Mouse (Mus musculus) heart, embryonic 11.5 days (tissue): ENCODE measurements around the gene Sh3bp1. TPM values are rescaled to one million over a fixed set of nuclear protein-coding genes. Genes with fewer than 3 reads are reported as not detected.
"Not testable (repeated sequence)": the region's sequence is repeated elsewhere in the genome, so short reads cannot be mapped to it uniquely, and the experiment has no call there.

ENCODE experiments used
- ATAC-seq: fragments of 200-750 bp; cut with Nextera tagmentation; replicated peaks from 2 replicates; pipeline ENCODE4 v1.8.0; 2017; ENCODE audit warnings: moderate library complexity; ENCODE audit not compliant: insufficient number of reproducible peaks, low FRiP score, low TSS enrichment
- H3K27ac ChIP-seq: fragments of 300-500 bp; sonication (generic); 2 replicates; pipeline ENCODE4 v1.5.1; 2014; ENCODE audit warnings: mild to moderate bottlenecking, low read depth, low read length
- H3K27me3 ChIP-seq: fragments of 300-500 bp; sonication (generic); 2 replicates; pipeline ENCODE4 v1.6.1; 2014; ENCODE audit warnings: mild to moderate bottlenecking, low read length, mixed read lengths; ENCODE audit not compliant: control insufficient read depth, insufficient read depth
- H3K36me3 ChIP-seq: fragments of 300-500 bp; sonication (generic); 2 replicates; pipeline ENCODE4 v1.6.1; 2014; ENCODE audit warnings: mild to moderate bottlenecking, low read length, moderate library complexity, mixed read lengths; ENCODE audit not compliant: control insufficient read depth, insufficient read depth
- H3K4me1 ChIP-seq: fragments of 300-500 bp; sonication (generic); 2 replicates; pipeline ENCODE4 v1.6.1; 2014; ENCODE audit warnings: low read length; ENCODE audit not compliant: control insufficient read depth, insufficient read depth
- H3K4me2 ChIP-seq: fragments of 300-500 bp; sonication (generic); 2 replicates; pipeline ENCODE4 v1.6.1; 2014; ENCODE audit warnings: mild to moderate bottlenecking, moderate library complexity
- H3K4me3 ChIP-seq: fragments of 300-500 bp; sonication (generic); 2 replicates; pipeline ENCODE4 v1.5.1; 2014; ENCODE audit warnings: low read depth, low read length
- H3K9ac ChIP-seq: fragments of 300-500 bp; sonication (generic); 2 replicates; pipeline ENCODE4 v1.6.1; 2014; ENCODE audit warnings: mild to moderate bottlenecking, low read depth, low read length, moderate library complexity
- H3K9me3 ChIP-seq: fragments of 300-500 bp; sonication (generic); replicated peaks from 2 replicates; pipeline ENCODE4 v1.6.1; 2016; ENCODE audit warnings: low read length; ENCODE audit not compliant: control insufficient read depth
- whole genome bisulfite sequencing: fragments of 180-500 bp; shearing (Covaris S2); extraction: QIAGEN DNeasy Blood & Tissue Kit; methylation state at CpG from one replicate; pipeline ENCODE4 v1.1.7; 2014; ENCODE audit not compliant: insufficient replicate concordance; 5-methylcytosine and 5-hydroxymethylcytosine counted together
- polyA plus RNA-seq: library from polyadenylated mRNA; unstranded; fragments of >200 nt; fragmentation: Nextera tagmentation; extraction: Ambion mirVana; gene quantifications from 2 replicates; pipeline ENCODE4 v1.2.1, GENCODE M21; 2014

Gene Sh3bp1
- polyA plus RNA-seq, 1 experiment from 2014 or later = 25.0 TPM

DNA sequence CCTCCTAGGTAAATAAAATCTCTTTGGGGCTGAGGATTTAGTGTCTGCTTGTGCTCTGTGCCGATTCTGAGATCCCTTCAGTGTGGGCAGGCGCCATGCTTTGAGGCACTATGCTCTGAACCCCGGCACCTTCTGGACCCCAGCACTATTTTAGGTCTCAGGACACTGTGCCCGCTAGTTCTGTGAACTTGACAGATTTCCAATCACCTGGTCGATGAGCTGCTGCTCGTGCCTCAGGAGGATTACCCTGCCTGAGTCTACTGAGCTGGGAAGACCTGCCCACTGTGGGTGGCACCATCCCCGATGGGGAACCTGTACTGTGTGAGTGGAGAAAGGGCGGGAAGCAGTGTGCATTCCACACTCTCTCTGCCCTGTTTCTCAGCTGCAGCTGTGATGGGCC is 24.6 kb upstream of the Sh3bp1 start:
- no peak for ATAC-seq
- H3K27ac ChIP-seq = no peak overlapping the region
- no peaks in the 10 kb centered on the region for H3K9me3 ChIP-seq
- no peak overlapping the region for H3K4me2 ChIP-seq
- H3K36me3 ChIP-seq = no peaks in the 10 kb centered on the region
- no peaks in the 10 kb centered on the region for H3K27me3 ChIP-seq
- peaks cover 21% of the 10 kb centered on the region for H3K4me1 ChIP-seq
- 0 out of 2 replicates have a peak overlapping the region, but pooled peaks have one; percentile 11 for H3K9ac ChIP-seq
- no peak overlapping the region for H3K4me3 ChIP-seq
- WGBS = 75% methylated on average over 8 of the region's 8 CpGs

DNA sequence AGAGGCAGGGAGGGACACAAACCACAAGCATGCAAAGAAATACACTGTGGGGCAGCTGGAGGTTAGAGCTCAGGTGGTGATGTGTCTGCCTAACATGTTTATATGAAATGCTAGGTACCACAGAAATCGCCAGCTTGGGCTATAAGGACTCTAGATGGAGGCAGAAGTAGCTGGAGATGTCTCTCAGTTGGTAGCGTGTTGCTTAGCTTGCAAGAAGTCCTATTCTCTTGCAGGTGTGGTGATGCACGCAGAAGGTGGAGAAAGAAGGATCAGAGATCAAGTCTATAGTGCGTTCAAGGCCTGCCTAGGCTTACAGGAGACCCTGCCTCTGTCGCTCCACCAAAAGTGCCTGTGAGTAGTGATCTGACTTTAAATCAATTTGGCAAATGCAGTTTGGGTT is 24.0 kb upstream of the Sh3bp1 start:
- Histone ChIP-seq H3K36me3 (no peaks in the 10 kb centered on the region), H3K9ac (peak overlapping the region; percentile 83), H3K27ac (peak overlapping the region; percentile 97; the same call in 1 of the 2 replicates), H3K4me1 (peaks cover 21% of the 10 kb centered on the region), H3K4me2 (peak overlapping the region; percentile 95), H3K9me3 (no peaks in the 10 kb centered on the region), H3K4me3 (no peak overlapping the region), H3K27me3 (no peaks in the 10 kb centered on the region)
- WGBS = 76% methylated on average over 5 of the region's 5 CpGs
- no peak for ATAC-seq

DNA sequence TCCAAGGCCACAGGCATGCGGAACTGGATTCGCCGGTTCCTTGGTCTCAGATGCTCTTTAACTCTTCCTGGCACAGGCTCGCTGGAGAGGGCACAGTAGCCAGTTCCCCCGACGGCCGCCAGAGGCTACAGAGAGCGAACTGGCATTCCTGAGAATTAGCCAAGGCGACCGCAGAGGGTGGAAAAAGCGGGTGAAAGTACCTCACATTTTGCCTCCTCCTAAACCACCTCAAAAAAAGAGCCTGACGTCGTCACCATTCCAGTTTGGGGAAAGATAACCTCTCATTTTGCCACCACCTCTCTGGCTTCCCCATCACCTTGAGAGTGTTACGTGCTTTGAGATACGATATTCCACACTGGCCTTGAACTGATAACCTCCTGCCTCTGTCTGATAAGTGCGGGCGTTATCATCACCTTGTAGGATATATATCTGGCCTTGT is 23.3 kb upstream of the Sh3bp1 start:
- WGBS = under 1% methylated on average over 17 of the region's 17 CpGs
- H3K9ac ChIP-seq = peak overlapping the region; percentile 83
- H3K27ac ChIP-seq = peak overlapping the region; percentile 97
- H3K4me2 ChIP-seq = peak overlapping the region; percentile 95
- peaks cover 3% of the 10 kb centered on the region; the same call in 1 of the 2 replicates for H3K36me3 ChIP-seq
- peak overlapping the region; percentile 85 for H3K4me3 ChIP-seq
- ATAC-seq = no peak
- no peaks in the 10 kb centered on the region for H3K27me3 ChIP-seq
- peaks cover 21% of the 10 kb centered on the region for H3K4me1 ChIP-seq
- no peaks in the 10 kb centered on the region for H3K9me3 ChIP-seq

DNA sequence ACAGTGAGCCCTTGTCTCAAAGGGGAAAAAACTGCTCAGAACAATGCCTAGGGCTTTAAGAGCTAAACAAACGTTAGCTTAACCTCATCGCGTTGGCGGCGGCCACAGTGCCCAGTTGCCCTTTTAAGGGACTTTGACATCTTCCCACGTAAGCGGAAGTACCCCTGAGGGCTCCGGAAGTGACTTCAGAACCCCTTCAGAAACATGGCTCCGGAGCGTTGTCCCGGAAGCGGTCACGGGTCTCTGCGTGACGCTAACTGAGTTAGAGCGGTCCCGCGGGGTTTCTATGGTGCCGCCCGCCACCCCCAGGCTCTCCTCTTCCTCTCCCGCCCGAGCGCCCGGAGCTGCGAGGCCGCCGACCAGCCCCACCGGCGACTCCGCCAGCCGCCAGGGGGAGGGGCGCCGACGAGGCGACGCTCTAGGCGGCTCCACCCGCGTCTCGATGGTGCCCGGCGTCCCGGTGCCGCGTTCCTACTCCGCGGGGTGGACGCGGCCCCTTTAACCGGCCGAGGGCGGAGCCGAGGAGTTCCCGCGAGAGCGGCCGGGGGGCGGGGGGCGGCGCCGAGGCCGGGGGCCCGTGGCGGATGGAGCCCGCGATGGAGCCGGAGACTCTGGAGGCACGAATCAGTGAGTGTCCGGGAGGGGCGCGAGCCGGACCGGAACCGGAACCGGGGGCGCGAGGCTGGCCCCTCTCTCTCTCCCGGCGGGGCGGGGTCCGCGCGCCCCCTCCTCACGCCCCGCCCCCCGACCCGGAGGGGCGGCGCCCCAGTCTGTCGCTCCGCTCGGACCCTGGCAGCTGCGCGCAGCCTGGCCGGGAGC is 22.4 kb upstream of the Sh3bp1 start, which contains the start of gene Gga1:
TSS of gene Gga1 (plus strand) at position 200 of the 819 bp plus-strand sequence.
- under 1% methylated on average over 72 of the region's 95 CpGs for WGBS
- Histone ChIP-seq H3K4me1 (peaks cover 19% of the 10 kb centered on the region), H3K27ac (peak within 1 kb of the TSS; percentile 97), H3K4me2 (peak within 1 kb of the TSS; percentile 95), H3K9me3 (no peaks in the 10 kb centered on the region), H3K27me3 (no peaks in the 10 kb centered on the region), H3K4me3 (peak within 1 kb of the TSS; percentile 85), H3K9ac (peak within 1 kb of the TSS; percentile 83), H3K36me3 (peaks cover 9% of the 10 kb centered on the region)
- peak; percentile 88 for ATAC-seq

DNA sequence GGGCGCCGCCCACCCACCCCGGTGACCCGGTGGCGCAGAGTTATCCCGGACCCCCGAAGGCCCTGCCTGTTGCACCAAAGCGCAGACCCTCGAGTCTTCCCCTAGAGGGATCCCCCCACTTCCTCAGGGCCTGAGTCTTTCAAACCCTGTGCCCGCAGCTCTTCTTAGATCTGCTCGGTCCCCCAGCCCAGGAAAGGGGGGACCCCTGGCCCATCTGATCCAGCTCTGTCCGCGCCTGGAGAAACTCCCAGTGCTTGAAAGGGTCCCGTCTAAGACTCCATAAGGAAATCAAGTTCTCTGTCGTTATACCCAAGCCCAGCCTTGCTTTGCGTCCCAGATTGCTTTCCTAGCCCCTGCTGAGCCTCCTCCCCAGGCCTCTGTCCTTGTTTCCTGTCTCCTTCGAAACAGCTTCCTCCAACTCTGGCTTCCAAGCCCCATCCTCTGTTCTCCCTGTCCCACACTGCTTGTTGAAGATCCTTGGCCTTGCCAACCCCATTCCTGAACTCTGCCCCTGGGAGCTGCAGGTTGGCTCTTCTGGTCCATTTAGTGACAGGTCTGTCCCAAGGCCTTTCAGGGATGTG is 21.7 kb upstream of the Sh3bp1 start:
- Histone ChIP-seq H3K4me1 (peaks cover 18% of the 10 kb centered on the region), H3K4me2 (peak overlapping the region; percentile 95), H3K9ac (peak overlapping the region; percentile 83), H3K4me3 (peak overlapping the region; percentile 85), H3K9me3 (no peaks in the 10 kb centered on the region), H3K27me3 (no peaks in the 10 kb centered on the region), H3K27ac (peak overlapping the region; percentile 97), H3K36me3 (peaks cover 14% of the 10 kb centered on the region)
- peak; percentile 4; the same call in 1 of the 2 replicates for ATAC-seq
- WGBS = under 1% methylated on average over 17 of the region's 17 CpGs

DNA sequence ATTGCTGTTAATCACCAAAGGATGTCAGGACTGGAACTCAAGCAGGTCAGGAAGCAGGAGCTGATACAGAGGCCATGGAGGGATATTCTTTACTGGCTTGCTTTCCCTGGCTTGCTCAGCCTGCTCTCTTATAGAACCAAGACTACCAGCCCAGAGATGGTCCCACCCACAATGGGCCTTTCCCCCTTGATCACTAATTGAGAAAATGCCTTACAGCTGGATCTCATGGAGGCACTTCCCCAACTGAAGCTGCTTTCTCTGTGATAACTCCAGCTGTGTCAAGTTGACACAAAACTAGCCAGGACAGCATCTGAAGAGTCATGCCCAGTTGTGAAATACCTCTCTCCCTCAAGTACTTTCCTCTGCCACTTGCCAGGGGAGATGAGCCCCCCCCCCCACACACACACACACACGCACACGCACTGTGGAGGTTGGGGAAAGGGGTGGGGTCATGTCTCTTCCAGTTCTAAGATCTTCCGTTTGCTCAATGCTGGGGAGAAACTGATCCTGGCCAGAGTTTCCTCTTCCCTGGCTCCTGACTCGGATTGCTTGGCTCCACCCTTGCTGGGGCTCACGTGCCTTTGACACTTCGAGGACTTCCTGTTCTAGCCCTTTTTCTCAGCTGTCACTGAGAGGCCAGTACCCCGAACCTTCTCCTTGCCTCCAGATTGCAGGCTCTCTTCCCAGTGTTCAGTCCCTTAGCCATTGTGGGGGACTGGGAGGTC is 20.6 kb upstream of the Sh3bp1 start:
- H3K9ac ChIP-seq, ATAC-seq, H3K27ac ChIP-seq, H3K4me2 ChIP-seq, H3K9me3 ChIP-seq, H3K27me3 ChIP-seq, H3K4me3 ChIP-seq: not testable (repeated sequence)
- Histone ChIP-seq H3K36me3 (peaks cover 20% of the 10 kb centered on the region), H3K4me1 (peaks cover 18% of the 10 kb centered on the region)
- WGBS = 42% methylated on average over 7 of the region's 7 CpGs

DNA sequence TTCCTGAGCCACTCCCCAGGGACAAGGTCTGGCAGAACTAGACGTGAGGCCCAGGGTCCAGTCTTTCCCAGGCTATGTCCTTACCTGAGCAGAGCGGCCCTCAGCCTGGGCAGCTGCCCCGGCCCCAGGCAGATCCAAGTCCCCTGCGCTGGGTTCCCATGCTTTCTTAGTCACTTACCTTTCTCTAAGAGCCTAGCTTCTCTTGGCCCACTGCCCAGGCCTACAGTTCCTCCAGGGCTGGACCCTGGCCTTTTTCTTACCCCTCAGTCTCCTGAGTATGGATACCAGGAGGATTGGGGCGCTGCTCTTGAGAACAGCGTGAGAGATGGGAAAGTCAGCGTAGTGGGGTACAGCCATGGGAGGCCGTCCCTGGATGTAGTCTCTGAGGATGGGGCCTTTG is 19.1 kb upstream of the Sh3bp1 start:
- H3K27me3 ChIP-seq = no peaks in the 10 kb centered on the region
- ATAC-seq = no peak
- H3K4me1 ChIP-seq = peaks cover 18% of the 10 kb centered on the region
- H3K4me2 ChIP-seq = no peak overlapping the region
- H3K9ac ChIP-seq = no peak overlapping the region
- H3K4me3 ChIP-seq = no peak overlapping the region
- 93% methylated on average over 8 of the region's 8 CpGs for WGBS
- H3K27ac ChIP-seq = no peak overlapping the region
- no peaks in the 10 kb centered on the region for H3K9me3 ChIP-seq
- peaks cover 21% of the 10 kb centered on the region for H3K36me3 ChIP-seq

DNA sequence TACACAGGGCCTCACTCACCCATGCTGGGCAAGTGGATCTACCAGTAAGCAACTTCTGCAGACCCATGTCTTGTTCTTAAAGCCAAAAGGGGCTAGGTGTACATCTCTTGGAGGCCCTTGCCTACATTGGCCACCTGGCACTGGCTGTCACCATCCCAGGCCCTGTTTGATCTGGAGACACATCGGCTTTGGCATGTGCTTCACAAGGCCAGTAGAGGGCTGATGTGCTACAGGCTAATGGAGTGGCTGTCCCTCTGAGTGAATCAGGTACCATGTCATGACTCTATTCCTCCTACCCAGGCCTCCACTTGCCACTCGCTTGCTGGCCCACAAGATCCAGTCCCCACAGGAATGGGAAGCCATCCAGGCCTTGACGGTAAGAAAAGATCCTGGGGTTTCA is 17.7 kb upstream of the Sh3bp1 start:
- no peak overlapping the region for H3K4me3 ChIP-seq
- WGBS = 85% methylated on average over 3 of the region's 3 CpGs
- no peak overlapping the region for H3K27ac ChIP-seq
- no peaks in the 10 kb centered on the region for H3K9me3 ChIP-seq
- H3K36me3 ChIP-seq = peaks cover 25% of the 10 kb centered on the region
- H3K4me2 ChIP-seq = no peak overlapping the region
- 0 out of 2 replicates have a peak overlapping the region, but pooled peaks have one; percentile 22 for H3K9ac ChIP-seq
- no peak for ATAC-seq
- H3K27me3 ChIP-seq = no peaks in the 10 kb centered on the region
- H3K4me1 ChIP-seq = peaks cover 12% of the 10 kb centered on the region
